Comparison of ENCODE assay signal across 18 mouse cellular contexts in genomic region chr7:143505411-143505810, GRCm38 (mm10). TPM values are rescaled to one million over a fixed set of nuclear protein-coding genes. Genes with fewer than 3 reads are reported as not detected.
"Had no signal": no experiment of that assay in that cellular context is flagged by ENCODE, and none has a peak within 500 bp of the region (broad histone marks: within the 10 kb centered on the region; RNA-seq: fewer than 3 reads in every experiment).

No protein-coding gene starts in this region.

RNA-seq across cellular contexts. Expression of gene Phlda2, which starts 2.5 kb away (rescaled TPM):
- total RNA-seq: gastrocnemius, adult 2 months; gastrocnemius, postnatal 10 days; gastrocnemius, postnatal 25 days; gastrocnemius, postnatal 4 days; granulocyte monocyte progenitor cell, adult 5-6 weeks; heart, adult 18-20 months; heart, adult 8-10 months; heart, postnatal 10 days; heart, postnatal 25 days; heart, postnatal 4 days; layer of hippocampus, adult 2 months; layer of hippocampus, postnatal 10 days; layer of hippocampus, postnatal 36 days; left cerebral cortex, adult 18-20 months; left cerebral cortex, adult 8-10 months; left cerebral cortex, postnatal 10 days; left cerebral cortex, postnatal 25 days; left cerebral cortex, postnatal 4 days had no signal

RNA-seq across cellular contexts. Expression of gene Slc22a18, which starts 31.9 kb away (rescaled TPM):
- total RNA-seq: left cerebral cortex, postnatal 4 days had no signal
